Mouse (Mus musculus): ENCODE measurements at regions not wholly inside any gene's neighbourhood (a gene's known extent, or its start where the extent isn't known, plus 50 kb on each side); places are given as distances from the start of the nearest gene placed in this dataset.
A peak's percentile ranks its signal among the peaks of the same experiment; 100 is the strongest.
"Not testable (repeated sequence)": the region's sequence is repeated elsewhere in the genome, so short reads cannot be mapped to it uniquely, and the experiment has no call there.

DNA sequence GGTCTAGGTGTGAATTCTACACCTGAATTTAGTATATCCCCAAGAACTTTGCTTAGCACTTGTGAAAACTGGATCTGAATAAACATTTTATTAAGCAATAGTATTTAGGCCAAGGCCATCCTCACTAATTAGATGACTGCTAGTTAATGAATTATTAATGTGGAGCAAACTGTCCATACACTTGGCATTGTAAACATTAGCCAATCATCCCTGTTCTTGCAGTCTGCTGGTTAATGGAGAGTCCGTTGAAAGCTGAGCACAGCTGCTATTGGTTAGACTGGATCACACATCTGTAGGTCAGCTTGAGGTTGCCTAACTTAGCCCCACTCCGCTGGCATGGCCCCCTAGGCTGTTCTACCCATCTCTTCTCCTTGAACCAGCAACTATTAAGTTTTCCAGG is 826.2 kb upstream of the 4930452B06Rik start:
- no peak for ATAC-seq

DNA sequence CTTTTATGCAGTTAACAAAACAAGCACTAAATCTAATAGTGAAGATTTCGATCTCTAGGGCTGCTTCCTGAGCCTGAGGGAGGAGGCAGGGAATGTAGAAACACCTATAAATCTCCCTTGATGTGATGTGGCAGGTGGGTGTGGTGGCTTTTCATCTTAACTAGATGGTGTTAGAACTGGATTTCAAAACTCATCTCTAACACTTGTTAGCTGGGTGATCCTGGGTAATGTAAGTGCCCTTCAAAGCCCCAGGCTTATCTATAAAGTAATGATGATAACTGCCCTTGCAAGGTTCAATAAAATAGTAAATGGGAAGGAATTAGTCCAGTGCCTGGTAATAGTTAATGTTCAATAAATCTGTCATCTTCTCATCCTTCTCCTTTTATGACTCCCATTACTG is 822.5 kb upstream of the 4930452B06Rik start:
- ATAC-seq = no peak

DNA sequence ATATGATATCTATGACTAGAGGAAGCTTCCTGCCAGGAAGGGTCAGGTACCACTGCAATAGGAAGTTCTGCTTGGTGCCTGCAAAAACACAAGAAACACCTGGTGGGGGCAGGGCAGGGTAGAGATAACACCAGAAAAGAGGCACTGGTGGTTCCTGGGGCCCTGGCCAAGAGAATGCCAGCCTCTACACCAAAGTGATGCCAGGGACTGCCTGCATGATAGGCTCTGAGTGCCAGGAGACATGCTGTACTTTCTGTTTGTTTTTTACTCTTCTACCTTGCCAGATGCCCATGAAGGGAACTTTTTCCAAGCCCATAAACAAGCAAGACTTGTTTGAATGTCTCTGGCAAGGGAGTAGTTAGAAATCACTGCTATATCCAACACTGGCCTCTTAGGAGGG is 812.9 kb upstream of the 4930452B06Rik start:
- no peak for ATAC-seq

DNA sequence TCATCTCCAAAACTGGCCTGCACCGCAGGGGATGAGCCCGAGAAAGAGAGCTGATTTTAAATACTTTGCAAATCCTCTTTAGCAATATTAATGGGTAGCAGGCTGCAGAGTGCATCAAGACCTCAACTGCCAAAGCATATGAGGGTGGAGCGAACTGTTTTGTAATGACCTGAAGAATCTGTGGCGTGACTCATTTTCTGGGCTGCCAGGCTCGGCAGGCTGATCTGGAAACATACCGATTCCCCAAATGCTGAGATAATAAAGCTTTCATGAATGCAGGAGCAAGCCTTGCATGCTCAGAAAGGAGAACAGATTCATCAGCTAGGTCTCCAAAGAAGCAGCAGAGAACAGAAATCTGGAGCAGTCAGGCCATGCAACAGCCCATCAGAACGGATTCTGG is 809.1 kb upstream of the 4930452B06Rik start:
- ATAC-seq = no peak

DNA sequence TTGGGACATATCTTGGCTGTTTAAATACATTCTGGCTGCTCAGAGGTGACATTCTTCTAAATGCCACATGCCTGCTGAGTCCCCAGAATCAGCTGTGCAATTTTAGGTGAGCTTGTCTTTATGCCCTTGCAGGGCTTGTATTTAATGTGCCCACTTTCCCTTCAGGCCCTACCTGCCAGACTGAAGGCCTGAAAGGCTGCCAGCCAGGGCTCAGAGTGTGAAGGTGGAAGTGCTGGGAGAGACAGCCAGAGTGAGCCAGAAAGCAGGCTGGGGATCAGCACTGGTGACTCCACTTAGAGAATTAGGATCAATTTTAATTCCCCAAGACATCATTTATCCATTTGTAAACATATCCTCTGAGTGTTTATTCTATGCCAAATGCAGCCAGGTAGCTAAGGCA is 803.6 kb upstream of the 4930452B06Rik start:
- no peak for ATAC-seq

DNA sequence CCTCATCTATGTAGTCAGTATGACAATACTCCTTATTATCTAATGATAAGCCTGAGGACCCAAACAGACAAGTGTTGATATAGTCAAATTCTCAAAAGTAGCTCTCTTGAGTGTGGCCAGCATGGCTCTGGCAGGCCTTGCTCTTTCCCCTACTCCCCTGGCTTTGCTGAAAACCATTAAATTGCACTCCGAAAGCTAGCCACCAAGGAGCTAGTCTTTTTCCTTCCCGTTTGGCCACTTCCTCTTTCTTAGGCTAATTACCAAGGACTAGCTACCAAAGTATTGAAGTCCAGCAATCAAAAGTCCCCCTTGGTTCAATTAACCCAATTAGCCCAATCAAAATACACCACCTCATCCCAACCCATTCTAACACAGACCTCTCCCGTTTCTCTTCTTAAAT is 802.6 kb upstream of the 4930452B06Rik start:
- ATAC-seq = no peak

DNA sequence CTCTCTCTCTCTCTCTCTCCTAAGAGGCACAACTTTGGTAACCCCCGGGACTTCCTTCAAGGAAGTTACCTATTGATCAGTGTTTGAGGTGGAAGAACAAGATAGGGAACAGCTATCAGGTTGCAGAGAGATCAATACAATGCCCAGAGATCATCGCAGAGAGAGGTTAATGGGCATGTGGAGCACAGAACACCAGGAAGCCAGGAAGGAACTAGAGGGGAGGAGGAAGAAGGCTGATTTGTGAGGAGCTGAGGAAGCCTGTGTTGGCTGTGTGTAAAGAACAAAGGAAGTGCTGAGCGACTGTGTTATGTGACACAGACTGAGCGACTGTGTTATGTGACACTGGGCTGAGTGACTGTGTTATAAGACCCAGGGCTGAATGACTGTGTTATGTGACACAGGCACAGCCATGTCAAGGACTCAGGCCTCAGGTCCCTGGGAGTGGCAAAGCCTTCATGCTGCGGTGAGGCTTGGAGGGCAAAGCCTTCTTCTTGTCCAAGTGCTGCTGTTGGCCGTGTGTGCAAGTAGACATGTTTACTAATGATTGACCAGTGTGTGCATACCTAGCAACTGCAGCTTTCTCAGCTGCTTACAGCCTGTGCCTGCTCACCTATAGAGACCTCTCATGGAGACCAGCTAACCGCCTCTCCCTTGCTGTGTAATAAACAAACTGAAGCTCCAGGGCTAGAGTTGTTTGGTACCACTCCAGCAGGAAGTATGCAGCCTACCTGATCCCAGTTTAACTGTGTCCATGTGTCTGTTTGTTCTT is 801.8 kb upstream of the 4930452B06Rik start:
- no peak for ATAC-seq

DNA sequence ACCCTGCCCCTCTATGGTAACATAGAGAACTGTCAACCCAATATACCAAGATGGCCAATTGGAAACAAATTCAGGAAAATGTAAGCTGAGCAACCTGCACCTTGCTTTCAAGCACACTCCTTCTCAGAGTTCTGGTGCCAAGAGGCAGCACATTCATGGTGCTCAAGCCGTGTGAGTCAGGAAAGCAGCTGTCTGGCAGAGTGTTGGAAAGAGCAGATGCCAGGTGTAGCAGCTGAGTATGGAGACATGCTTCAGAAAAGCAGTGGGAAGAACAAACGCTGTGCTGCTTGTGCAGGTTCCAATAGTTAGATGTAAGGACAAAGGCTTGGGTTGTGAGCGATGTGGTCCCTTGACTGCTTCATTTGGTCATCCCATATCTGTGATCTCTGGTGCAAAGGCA is 794.0 kb upstream of the 4930452B06Rik start:
- no peak for ATAC-seq

DNA sequence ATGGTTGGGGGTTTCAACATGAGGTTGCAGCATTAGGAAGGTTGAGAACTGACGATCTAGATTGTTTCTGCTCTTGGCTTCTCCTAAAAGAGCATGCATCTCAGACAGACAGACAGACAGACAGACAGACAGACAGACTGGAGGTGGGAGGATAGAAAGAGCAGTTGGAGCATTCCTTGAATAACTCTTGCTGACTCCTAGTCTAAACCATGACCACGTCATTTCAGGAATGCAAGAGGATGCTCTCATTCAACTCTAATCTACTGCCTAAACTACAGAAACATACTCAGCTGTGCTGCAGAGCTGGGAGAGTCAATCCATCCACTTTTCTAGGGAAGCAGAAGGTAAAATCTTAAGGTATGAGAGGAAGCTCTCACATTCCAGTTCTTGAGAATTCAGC is 792.8 kb upstream of the 4930452B06Rik start:
- no peak for ATAC-seq

DNA sequence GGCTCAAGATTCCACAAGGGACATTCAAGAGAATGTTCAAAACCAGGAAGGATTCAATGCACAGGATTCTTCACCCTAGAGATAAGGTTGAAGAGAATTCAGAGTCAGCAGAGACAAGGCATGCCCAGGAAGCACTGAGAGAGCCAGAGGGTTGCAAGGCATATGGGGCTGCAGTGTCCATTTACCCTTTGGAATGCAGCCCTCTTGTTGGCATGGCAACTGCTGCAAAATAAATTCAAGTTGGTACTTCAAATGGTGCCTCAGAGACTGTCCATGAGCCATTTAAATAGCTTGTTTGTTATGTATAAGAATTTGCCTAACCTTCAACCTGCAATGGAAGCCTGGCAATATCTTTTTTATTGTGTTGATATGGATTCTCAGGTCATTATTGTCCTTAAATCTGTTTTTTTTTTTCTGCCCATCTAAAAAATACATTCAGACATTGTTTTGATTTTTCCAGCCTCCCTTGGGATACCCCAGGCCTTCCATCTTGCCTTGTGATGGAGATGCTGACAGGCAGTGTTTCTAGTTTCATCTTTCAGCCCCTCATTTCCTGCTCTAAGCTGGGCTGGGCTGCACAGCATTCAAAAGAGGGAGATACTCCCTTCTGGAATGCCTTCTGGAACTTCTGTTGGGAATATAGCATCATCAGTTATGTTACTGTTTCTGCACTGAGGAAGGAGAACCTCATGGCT is 791.9 kb upstream of the 4930452B06Rik start:
- ATAC-seq = no peak

DNA sequence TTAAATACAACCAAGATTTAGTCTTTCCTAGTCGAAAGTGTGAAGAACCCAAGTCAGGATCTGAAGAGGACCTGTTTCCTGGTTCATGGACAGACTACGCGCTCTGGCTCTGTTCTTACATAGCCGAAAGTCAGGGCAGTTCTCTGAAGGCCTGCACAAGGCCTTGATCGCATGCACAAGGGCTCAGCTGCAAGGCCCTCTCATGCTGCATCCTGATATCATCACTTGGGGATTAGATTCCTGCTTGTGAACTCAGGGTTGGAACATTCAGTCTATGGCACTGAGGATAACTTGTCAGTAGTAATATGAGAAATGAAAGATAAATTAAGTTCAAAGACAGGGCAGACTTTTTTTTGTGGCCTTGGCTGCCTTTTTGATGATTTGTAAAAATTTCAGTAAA is 789.9 kb upstream of the 4930452B06Rik start:
- ATAC-seq = no peak

DNA sequence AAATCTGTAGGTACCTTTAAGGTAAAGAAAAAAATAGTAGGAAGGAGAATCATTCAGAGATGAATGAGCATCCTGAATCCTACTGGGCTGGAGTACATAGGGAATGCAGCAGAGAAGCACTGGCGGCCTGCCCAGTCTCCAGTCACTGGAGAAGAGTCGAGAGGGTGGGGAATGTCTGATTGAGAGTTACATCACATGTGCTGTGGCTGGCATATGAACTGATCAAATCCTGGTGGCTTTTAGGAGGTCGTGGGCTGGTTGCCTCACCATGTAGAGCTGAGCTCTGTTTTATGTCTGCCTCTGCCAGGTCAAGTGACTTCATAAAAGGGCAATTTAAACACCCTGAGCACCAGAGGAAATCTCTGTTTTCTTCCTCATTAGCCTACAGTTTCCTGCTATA is 783.9 kb upstream of the 4930452B06Rik start:
- no peak for ATAC-seq

DNA sequence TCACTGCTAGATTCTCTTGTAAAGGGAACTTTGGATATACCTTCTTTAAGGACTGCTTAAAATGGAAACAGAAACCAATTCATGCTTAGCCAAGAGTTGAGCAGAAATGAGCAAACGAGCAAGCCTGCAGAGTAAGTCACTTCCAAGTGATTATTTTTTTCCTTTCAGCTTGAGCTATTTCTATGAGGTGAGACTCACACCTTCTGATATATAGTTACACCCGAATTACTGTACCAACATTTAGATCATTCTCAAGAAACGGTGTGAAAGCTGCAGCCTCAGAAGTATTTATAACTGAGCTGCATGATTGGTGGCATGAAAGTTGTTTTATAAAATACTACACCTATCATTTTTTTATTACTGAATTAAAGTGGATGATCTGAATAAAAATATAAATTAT is 771.9 kb upstream of the 4930452B06Rik start:
- ATAC-seq = no peak

DNA sequence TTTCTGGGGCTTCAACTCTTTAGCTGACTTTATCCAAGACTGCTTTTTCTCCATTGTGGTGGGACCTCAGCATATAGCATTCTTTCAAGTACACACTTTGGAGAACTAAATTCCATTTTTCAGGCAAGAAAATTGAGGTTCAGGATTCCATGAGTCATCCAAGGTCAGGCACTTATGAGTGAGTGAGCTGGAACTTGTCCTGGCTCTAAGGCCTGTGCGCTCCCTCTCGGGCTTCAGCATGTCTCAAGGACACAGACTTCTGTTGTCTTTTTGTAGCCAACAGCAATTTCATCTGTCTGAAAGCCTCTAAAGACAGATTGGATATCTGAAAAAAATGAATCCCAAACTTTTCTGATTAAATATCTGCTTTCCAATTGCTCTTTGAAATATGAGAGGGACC is 769.1 kb upstream of the 4930452B06Rik start:
- ATAC-seq = no peak

DNA sequence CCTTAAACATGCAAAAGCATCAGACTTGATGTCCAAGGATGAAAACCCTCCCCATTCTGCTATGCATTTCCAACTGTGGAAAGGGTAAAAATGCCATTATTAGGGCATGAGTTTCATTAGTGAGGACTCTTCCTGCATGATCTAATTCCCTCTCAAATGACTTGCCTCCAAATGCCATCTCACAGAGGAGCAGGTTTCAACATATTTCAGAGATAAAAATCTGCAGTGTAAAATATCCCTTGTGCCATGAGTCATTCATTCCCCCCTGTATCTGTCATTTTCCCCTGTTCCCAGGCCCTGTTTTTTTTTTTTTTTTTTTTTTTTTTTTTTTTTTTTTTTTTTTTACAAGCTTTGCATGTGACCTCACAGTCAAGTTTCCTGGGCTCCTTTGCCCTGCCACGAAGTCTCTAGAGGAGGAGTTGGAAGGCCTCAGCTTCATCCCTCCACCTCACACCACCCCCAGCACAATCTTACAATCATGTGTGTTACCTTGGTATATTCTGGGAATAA is 767.1 kb upstream of the 4930452B06Rik start:
- ATAC-seq = no peak

DNA sequence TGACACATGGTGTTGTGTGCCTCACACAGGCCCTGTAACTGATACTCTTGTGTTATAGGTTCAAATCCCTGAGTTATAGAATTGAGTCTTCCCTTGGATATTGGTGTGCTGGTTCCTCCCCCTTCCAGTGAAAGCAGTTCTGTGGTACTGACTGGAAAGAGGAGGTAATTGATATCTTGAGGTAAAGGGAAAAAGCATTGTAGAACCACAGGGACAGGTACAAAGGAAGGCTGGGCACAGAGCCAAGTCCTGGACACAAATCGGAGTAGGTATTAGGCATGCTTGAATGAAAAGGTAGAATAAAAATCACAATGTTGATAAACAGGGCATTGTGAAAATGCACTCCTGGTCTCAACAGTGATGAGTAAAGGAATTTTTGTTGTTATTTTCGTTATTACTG is 765.8 kb upstream of the 4930452B06Rik start:
- ATAC-seq = no peak

DNA sequence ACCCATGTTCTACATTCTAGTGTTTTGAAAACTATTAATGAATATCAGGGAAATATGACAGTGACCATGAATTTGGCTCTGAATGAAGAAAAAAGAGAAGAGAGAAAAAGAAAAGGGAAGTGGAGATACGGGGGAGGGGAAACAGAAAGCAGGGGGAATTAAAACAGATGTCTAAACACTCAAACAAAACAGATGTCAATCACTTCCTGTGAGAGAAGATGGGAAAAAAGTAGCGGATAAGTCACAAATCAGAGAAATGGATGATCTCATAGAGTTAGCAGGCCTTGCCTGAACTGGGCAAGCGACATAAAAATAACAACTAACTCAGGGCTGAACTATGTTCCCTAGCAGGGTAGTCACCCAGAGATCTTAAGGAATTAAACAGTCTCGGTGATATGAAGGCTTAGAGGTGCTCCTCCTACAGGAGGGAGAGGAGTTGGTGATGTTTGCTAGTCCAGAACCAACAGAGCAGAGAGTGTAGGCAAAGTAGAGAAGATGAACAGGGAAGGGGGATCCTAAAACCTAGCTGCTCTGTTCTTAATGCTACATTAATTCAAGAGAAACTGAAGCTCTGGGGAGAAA is 745.9 kb upstream of the 4930452B06Rik start:
- no peak for ATAC-seq

DNA sequence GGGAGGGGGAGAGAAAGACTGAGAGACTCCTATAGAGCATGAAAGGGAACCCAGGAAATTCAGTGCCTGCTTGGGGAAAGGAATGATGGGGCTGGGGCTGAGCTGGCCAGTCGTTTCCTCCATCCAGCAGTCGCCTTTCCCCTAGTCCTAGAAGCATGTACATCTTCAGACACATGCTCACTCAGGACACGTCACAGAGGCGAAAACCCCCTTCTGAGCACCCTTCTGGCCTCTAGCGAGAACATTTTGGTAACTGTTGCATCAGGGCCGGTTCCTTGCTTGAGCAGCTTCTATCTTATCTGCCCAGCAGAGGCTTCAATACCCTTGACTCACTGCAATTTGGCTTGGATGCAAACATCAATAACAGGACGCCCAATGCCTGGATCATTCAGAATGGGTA is 737.6 kb upstream of the 4930452B06Rik start:
- ATAC-seq = no peak

DNA sequence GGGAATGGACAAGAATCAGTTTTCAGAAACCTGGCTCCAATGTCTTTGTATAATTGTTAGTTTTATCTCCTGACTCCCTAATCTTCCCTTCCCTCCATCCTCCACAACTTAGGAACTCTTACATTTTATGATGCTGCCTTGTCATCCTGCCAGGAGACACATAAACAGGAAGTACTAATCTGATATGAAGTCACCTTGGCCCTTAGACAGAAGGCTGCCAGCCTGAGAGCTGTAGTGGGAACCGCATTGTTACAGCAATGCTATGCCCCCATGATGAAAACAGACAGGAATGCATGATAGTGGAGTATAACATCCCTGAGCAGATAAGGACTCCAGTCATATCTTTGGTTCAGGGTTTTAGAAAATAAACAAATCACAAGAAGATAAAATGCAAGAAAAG is 734.8 kb upstream of the 4930452B06Rik start:
- ATAC-seq = no peak

DNA sequence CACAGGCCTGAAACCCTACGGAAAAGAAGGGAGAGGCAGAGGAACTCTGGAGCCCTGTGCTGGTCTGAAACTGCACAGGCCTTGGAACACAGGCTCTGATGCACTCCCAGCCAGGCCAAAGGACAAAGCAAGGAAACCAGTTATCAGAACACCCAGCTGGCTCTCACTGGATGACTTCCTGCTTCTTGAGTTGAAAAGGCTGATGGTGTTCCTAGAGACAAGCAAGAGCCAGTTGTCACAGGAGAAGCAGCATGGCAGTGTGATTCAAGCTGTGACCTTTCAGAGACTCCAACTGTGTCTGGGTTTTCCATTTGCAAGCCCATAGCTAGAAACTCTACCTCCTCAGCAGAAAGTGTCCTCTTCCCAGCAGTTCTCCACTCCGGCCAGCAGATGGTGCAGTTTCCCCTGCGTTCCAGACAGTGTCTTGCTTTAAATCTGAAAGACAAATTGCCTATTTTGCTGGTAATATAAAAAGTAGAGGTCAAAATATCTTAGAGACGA is 727.3 kb upstream of the 4930452B06Rik start:
- peak; percentile 56 for ATAC-seq

DNA sequence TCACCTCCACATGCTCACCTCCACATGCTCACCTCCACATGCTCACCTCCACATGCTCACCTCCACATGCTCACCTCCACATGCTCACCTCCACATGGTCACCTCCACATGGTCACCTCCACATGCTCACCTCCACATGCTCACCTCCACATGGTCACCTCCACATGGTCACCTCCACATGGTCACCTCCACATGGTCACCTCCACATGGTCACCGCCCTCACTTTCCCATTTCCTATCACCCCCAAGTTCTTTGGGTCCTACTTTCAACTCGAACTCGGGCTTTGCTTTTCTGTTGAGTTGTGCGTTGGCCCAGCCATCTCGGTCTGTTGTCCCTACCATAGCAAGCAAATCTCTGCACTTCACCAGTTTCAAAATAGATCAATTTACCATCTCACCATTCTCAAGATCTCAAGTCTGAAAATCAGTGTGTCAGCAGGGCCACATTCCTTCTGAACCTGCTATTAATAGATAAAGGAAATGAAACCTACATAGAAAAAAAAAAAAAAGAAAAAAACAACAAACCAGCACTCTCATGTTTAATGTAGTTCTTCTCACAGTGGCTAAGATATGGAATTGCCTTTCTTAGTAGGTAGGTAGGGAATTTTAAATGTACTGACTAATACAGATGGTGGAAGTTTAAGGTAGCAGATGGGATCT is 724.0 kb upstream of the 4930452B06Rik start:
- not testable (repeated sequence) for ATAC-seq

DNA sequence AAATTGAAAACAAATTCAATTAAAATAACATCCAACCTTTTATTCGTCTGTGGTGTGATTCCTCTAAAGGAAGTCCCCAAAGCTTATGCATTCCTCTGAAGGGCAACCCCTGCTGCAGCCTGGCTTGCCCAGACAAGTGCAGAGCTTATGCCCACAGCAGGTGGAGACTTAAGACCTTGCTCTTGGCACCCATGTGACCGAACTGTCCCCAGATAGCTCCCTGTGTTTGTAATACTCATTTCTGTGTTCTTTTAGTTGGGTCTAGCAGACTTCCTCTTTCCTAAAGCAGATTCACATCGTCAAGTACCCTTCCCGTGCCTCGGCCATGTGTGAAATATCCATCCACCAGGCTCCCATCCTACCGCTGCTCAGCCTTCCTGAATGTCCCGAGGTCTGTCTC is 723.1 kb upstream of the 4930452B06Rik start:
- no peak for ATAC-seq
